Mouse (Mus musculus) B cell, adult (primary cell): Measurements from ENCODE around the gene Rpl35a. TPM values are rescaled to one million over a fixed set of nuclear protein-coding genes. Genes with fewer than 3 reads are reported as not detected.

Experiments used
- total RNA-seq: library from RNA; stranded (reverse); gene quantifications from 4 replicates; pipeline ENCODE4 v1.2.4, GENCODE M21; 2023; ENCODE audit not compliant: inconsistent age

Rpl35a gene
- 1,055 to 1,135 TPM (median 1,069 TPM) in 4 replicates for total RNA-seq

GRCm38 (mm10) chr16:33056095-33056785 lies at the start of gene Rpl35a, which contains the start of gene Iqcg:
TSS of gene Rpl35a (plus strand) at chr16:33056453.
TSS of gene Iqcg (minus strand) at chr16:33056218.

GRCm38 (mm10) chr16:33062024-33062681 lies 5.9 kb downstream of the Rpl35a start, which contains the start of gene Lmln:
TSS of gene Lmln (plus strand) at chr16:33062521.

Other genes with a start within 250 kb of the Rpl35a start
- gene Smbd1, start 246.0 kb upstream of the Rpl35a start, total RNA-seq, result not detected in 4 replicates
- 53.9 to 86.8 TPM (median 79.0 TPM) in 4 replicates for gene Fyttd1, start 179.0 kb upstream of the Rpl35a start, total RNA-seq
- 171 to 185 TPM (median 178 TPM) in 4 replicates for gene Rubcn, start 178.7 kb upstream of the Rpl35a start, total RNA-seq
- 67.9 to 75.6 TPM (median 71.7 TPM) in 4 replicates for gene Lrch3, start 142.4 kb upstream of the Rpl35a start, total RNA-seq
- gene Iqcg, start 235 bp upstream of the Rpl35a start, total RNA-seq, result 0.12 to 1.3 TPM (median 0.34 TPM) in 4 replicates
- gene Lmln, start 6.1 kb downstream of the Rpl35a start, total RNA-seq, result 0.96 to 4.0 TPM (median 1.9 TPM) in 4 replicates
- gene Osbpl11, start 128.6 kb downstream of the Rpl35a start, total RNA-seq, result 24.3 to 26.3 TPM (median 25.4 TPM) in 4 replicates
- gene Snx4, start 195.0 kb downstream of the Rpl35a start, total RNA-seq, result 43.9 to 55.4 TPM (median 50.8 TPM) in 4 replicates